Mouse (Mus musculus): Measurements from ENCODE around the gene Awat1. TPM values are rescaled to one million over a fixed set of nuclear protein-coding genes. Genes with fewer than 3 reads are reported as not detected.

Gene Awat1
- polyA plus RNA-seq, 1 experiment from 2014 or later, result not detected

- Histone ChIP-seq H3K9ac (ENCODE audit: low read length) (no peak overlapping the region), H3K4me2 (ENCODE audit: low read depth, low read length) (no peak overlapping the region), H3K9me3 (replicated peaks; ENCODE audit: control insufficient read depth, low read length) (no peaks in the 10 kb centered on the region), H3K4me3 (ENCODE audit: low read length) (no peak overlapping the region), H3K27me3 (ENCODE audit: control insufficient read depth, insufficient read depth, low read length) (0 out of 2 replicates have a peak, but pooled peaks cover 3% of the 10 kb centered on the region), H3K36me3 (ENCODE audit: control insufficient read depth, insufficient read depth) (peaks cover 6% of the 10 kb centered on the region; the same call in 1 of the 2 replicates), H3K27ac (ENCODE audit: low read length) (no peak overlapping the region), H3K4me1 (ENCODE audit: control insufficient read depth, insufficient read depth, low read length) (peaks cover 3% of the 10 kb centered on the region)
- ATAC-seq (replicated peaks; ENCODE audit: extremely low read depth, insufficient read depth, low FRiP score), result no peak
- 64% methylated on average over 2 of the region's 2 CpGs for WGBS
Measured at GRCm38 (mm10) chrX:100621366-100621765, 49.3 kb downstream of the Awat1 start.

- peaks cover 6% of the 10 kb centered on the region; the same call in 1 of the 2 replicates for H3K36me3 ChIP-seq (ENCODE audit: control insufficient read depth, insufficient read depth)
- H3K9ac ChIP-seq (ENCODE audit: low read length), result no peak overlapping the region
- no peak overlapping the region for H3K4me2 ChIP-seq (ENCODE audit: low read depth, low read length)
- no peak overlapping the region for H3K27ac ChIP-seq (ENCODE audit: low read length)
- 83% methylated on average over 4 of the region's 4 CpGs for WGBS
- peaks cover 7% of the 10 kb centered on the region for H3K4me1 ChIP-seq (ENCODE audit: control insufficient read depth, insufficient read depth, low read length)
- H3K9me3 ChIP-seq (replicated peaks; ENCODE audit: control insufficient read depth, low read length), result no peaks in the 10 kb centered on the region
- no peak for ATAC-seq (replicated peaks; ENCODE audit: extremely low read depth, insufficient read depth, low FRiP score)
- H3K4me3 ChIP-seq (ENCODE audit: low read length), result no peak overlapping the region
- H3K27me3 ChIP-seq (ENCODE audit: control insufficient read depth, insufficient read depth, low read length), result no peaks in the 10 kb centered on the region
Measured at GRCm38 (mm10) chrX:100624242-100624641, 52.2 kb downstream of the Awat1 start.

- H3K36me3 ChIP-seq (ENCODE audit: control insufficient read depth, insufficient read depth), result peaks cover 6% of the 10 kb centered on the region; the same call in 1 of the 2 replicates
- peak overlapping the region; percentile 74 for H3K9ac ChIP-seq (ENCODE audit: low read length)
- no peak overlapping the region for H3K27ac ChIP-seq (ENCODE audit: low read length)
- peak overlapping the region; percentile 64 for H3K4me2 ChIP-seq (ENCODE audit: low read depth, low read length)
- no peaks in the 10 kb centered on the region for H3K9me3 ChIP-seq (replicated peaks; ENCODE audit: control insufficient read depth, low read length)
- H3K27me3 ChIP-seq (ENCODE audit: control insufficient read depth, insufficient read depth, low read length), result no peaks in the 10 kb centered on the region
- WGBS, result 32% methylated on average over 7 of the region's 7 CpGs
- peaks cover 7% of the 10 kb centered on the region for H3K4me1 ChIP-seq (ENCODE audit: control insufficient read depth, insufficient read depth, low read length)
- ATAC-seq (replicated peaks; ENCODE audit: extremely low read depth, insufficient read depth, low FRiP score), result no peak
- peak overlapping the region; percentile 72 for H3K4me3 ChIP-seq (ENCODE audit: low read length)
Measured at GRCm38 (mm10) chrX:100625146-100625545, 53.1 kb downstream of the Awat1 start.

GRCm38 (mm10) chrX:100625546-100625801 lies 53.4 kb downstream of the Awat1 start, which contains the start of gene Kif4:
TSS of gene Kif4 (plus strand) at chrX:100625737.
- WGBS, result 22% methylated on average over 3 of the region's 3 CpGs
- H3K9ac ChIP-seq (ENCODE audit: low read length), result peak within 1 kb of the TSS; percentile 79
- H3K4me2 ChIP-seq (ENCODE audit: low read depth, low read length), result peak within 1 kb of the TSS; percentile 73
- no peaks in the 10 kb centered on the region for H3K9me3 ChIP-seq (replicated peaks; ENCODE audit: control insufficient read depth, low read length)
- H3K4me1 ChIP-seq (ENCODE audit: control insufficient read depth, insufficient read depth, low read length), result peaks cover 7% of the 10 kb centered on the region
- ATAC-seq (replicated peaks; ENCODE audit: extremely low read depth, insufficient read depth, low FRiP score), result no peak
- no peaks in the 10 kb centered on the region for H3K27me3 ChIP-seq (ENCODE audit: control insufficient read depth, insufficient read depth, low read length)
- peak within 1 kb of the TSS; percentile 76 for H3K27ac ChIP-seq (ENCODE audit: low read length)
- H3K36me3 ChIP-seq (ENCODE audit: control insufficient read depth, insufficient read depth), result peaks cover 6% of the 10 kb centered on the region; the same call in 1 of the 2 replicates
- H3K4me3 ChIP-seq (ENCODE audit: low read length), result peak within 1 kb of the TSS; percentile 72

GRCm38 (mm10) chrX:100625802-100626793 lies 54.0 kb downstream of the Awat1 start, which contains the start of gene Pdzd11:
TSS of gene Pdzd11 (minus strand) at chrX:100626568.
- peak within 1 kb of the TSS; percentile 76 for H3K27ac ChIP-seq (ENCODE audit: low read length)
- H3K9me3 ChIP-seq (replicated peaks; ENCODE audit: control insufficient read depth, low read length), result no peaks in the 10 kb centered on the region
- H3K36me3 ChIP-seq (ENCODE audit: control insufficient read depth, insufficient read depth), result peaks cover 6% of the 10 kb centered on the region; the same call in 1 of the 2 replicates
- peak within 1 kb of the TSS; percentile 72 for H3K4me3 ChIP-seq (ENCODE audit: low read length)
- peaks cover 7% of the 10 kb centered on the region for H3K4me1 ChIP-seq (ENCODE audit: control insufficient read depth, insufficient read depth, low read length)
- no peaks in the 10 kb centered on the region for H3K27me3 ChIP-seq (ENCODE audit: control insufficient read depth, insufficient read depth, low read length)
- peak within 1 kb of the TSS; percentile 79 for H3K9ac ChIP-seq (ENCODE audit: low read length)
- ATAC-seq (replicated peaks; ENCODE audit: extremely low read depth, insufficient read depth, low FRiP score), result peak; percentile 99
- H3K4me2 ChIP-seq (ENCODE audit: low read depth, low read length), result peak within 1 kb of the TSS; percentile 73
- WGBS, result 13% methylated on average over 60 of the region's 62 CpGs

Other genes with a start within 250 kb of the Awat1 start
- gene Otud6a, start 143.2 kb upstream of the Awat1 start, polyA plus RNA-seq (2015; fragmentation: Nextera tagmentation; extraction: Ambion mirVana), result not detected in 2 replicates
- 0.15 and 0.17 TPM in 2 replicates for gene Awat2, start 129.5 kb upstream of the Awat1 start, polyA plus RNA-seq (2015; fragmentation: Nextera tagmentation; extraction: Ambion mirVana)
- 25.6 and 34.1 TPM in 2 replicates for gene Igbp1, start 78.0 kb upstream of the Awat1 start, polyA plus RNA-seq (2015; fragmentation: Nextera tagmentation; extraction: Ambion mirVana)
- not detected in 2 replicates for gene Dgat2l6, start 47.4 kb upstream of the Awat1 start, polyA plus RNA-seq (2015; fragmentation: Nextera tagmentation; extraction: Ambion mirVana)
- 0.05 TPM in 1 of 2 replicates, not detected in the other for gene P2ry4, start 22.6 kb downstream of the Awat1 start, polyA plus RNA-seq (2015; fragmentation: Nextera tagmentation; extraction: Ambion mirVana)
- 1.2 and 1.3 TPM in 2 replicates for gene Arr3, start 33.2 kb downstream of the Awat1 start, polyA plus RNA-seq (2015; fragmentation: Nextera tagmentation; extraction: Ambion mirVana)
- gene Kif4, start 53.5 kb downstream of the Awat1 start, polyA plus RNA-seq (2015; fragmentation: Nextera tagmentation; extraction: Ambion mirVana), result 22.9 and 23.5 TPM in 2 replicates
- gene Pdzd11, start 54.3 kb downstream of the Awat1 start, polyA plus RNA-seq (2015; fragmentation: Nextera tagmentation; extraction: Ambion mirVana), result 88.9 and 100 TPM in 2 replicates
- 0.76 and 0.94 TPM in 2 replicates for gene Gdpd2, start 157.6 kb downstream of the Awat1 start, polyA plus RNA-seq (2015; fragmentation: Nextera tagmentation; extraction: Ambion mirVana)
- gene Dlg3, start 195.5 kb downstream of the Awat1 start, polyA plus RNA-seq (2015; fragmentation: Nextera tagmentation; extraction: Ambion mirVana), result 1.6 and 2.4 TPM in 2 replicates